Comparison of ENCODE assay signal across 10 mouse cellular contexts in genomic region chr17:56469275-56469674, GRCm38 (mm10). TPM values are rescaled to one million over a fixed set of nuclear protein-coding genes. Genes with fewer than 3 reads are reported as not detected.
DNase-seq lines count a peak whose midpoint lies in the region; ATAC-seq and TF ChIP-seq lines count a peak whose summit lies in the region.
"Had no signal": no experiment of that assay in that cellular context is flagged by ENCODE, and none has a peak within 500 bp of the region (broad histone marks: within the 10 kb centered on the region; RNA-seq: fewer than 3 reads in every experiment).

No protein-coding gene starts in this region.

- peak overlapping the region; percentile 46; the same call in 1 of the 2 replicates for H3K27ac ChIP-seq in lung, embryonic 14.5 days (ENCODE audit: low read depth)
- H3K27ac ChIP-seq in forebrain, embryonic 11.5 days (ENCODE audit: low read depth, low read length) = peak overlapping the region; percentile 50
- peak overlapping the region; percentile 61; the same call in 1 of the 2 replicates for H3K27ac ChIP-seq in intestine, embryonic 15.5 days
- no peak overlapping the region for H3K27ac ChIP-seq in small intestine, adult 2 months (ENCODE audit: insufficient read depth, low read depth, low read length)

- no peaks in the 10 kb centered on the region for H3K36me3 ChIP-seq in lung, embryonic 14.5 days (ENCODE audit: insufficient read depth)
- peaks cover 2% of the 10 kb centered on the region; the same call in 1 of the 2 replicates for H3K36me3 ChIP-seq in forebrain, embryonic 11.5 days (ENCODE audit: control insufficient read depth, insufficient read depth, low read length)
- no peaks in the 10 kb centered on the region; the same call in 1 of the 2 replicates for H3K36me3 ChIP-seq in intestine, embryonic 15.5 days
- H3K36me3 ChIP-seq in small intestine, adult 2 months (ENCODE audit: control insufficient read depth, insufficient read depth, low read length) = no peaks in the 10 kb centered on the region

- no peaks in the 10 kb centered on the region for H3K9me3 ChIP-seq in lung, embryonic 14.5 days (ENCODE audit: low read depth, low read length)
- H3K9me3 ChIP-seq in forebrain, embryonic 11.5 days (ENCODE audit: control insufficient read depth, low read length) = no peaks in the 10 kb centered on the region
- H3K9me3 ChIP-seq in intestine, embryonic 15.5 days = no peaks in the 10 kb centered on the region

- DNase-seq in lung, embryonic 14.5 days = peak; percentile 47
- no peak for DNase-seq in lung, postnatal 14 days
- no peak for DNase-seq in forebrain, embryonic 11.5 days (ENCODE audit: low spot score)
- DNase-seq in gastrocnemius, adult 18-20 months (ENCODE audit: low spot score) = no peak
- DNase-seq in testis, postnatal 10 days (ENCODE audit: low spot score) = no peak
- DNase-seq: cerebellum, adult 11 months had no signal

- TF ChIP-seq POLR2A in small intestine, adult 2 months (IDR thresholded peaks at IDR 0.05; ENCODE audit: low read depth, low read length) = no peak

- peak; percentile 24; the same call in 1 of the 2 replicates for ATAC-seq in lung, embryonic 14.5 days (ENCODE audit: insufficient read depth)
- no peak for ATAC-seq in forebrain, embryonic 11.5 days (replicated peaks; ENCODE audit: low FRiP score)
- no peak for ATAC-seq in intestine, embryonic 15.5 days
- ATAC-seq: Patski had no signal

- H3K4me2 ChIP-seq in lung, embryonic 14.5 days = peak overlapping the region; percentile 60
- H3K4me2 ChIP-seq in forebrain, embryonic 11.5 days (ENCODE audit: low read depth, low read length, severe bottlenecking) = 0 out of 2 replicates have a peak overlapping the region, but pooled peaks have one; percentile 34
- H3K4me2 ChIP-seq in intestine, embryonic 15.5 days (replicated peaks) = peak overlapping the region; percentile 58

- TF ChIP-seq CTCF in lung, embryonic 14.5 days (IDR thresholded peaks at IDR 0.05; ENCODE audit: low read depth) = no peak
- no peak for TF ChIP-seq CTCF in small intestine, adult 2 months (IDR thresholded peaks at IDR 0.05; ENCODE audit: extremely low read depth, insufficient read length, insufficient replicate concordance, low read depth, low read length)

- 21% methylated on average over 8 of the region's 8 CpGs for WGBS in lung, embryonic 14.5 days
- WGBS in forebrain, embryonic 11.5 days = 33% methylated on average over 8 of the region's 8 CpGs
- WGBS in intestine, embryonic 15.5 days = 48% methylated on average over 8 of the region's 8 CpGs
- WGBS in small intestine, adult 2 months = 58% methylated on average over 8 of the region's 8 CpGs

- no peak overlapping the region for H3K9ac ChIP-seq in lung, embryonic 14.5 days
- H3K9ac ChIP-seq in forebrain, embryonic 11.5 days (ENCODE audit: low read length) = peak overlapping the region; percentile 16; the same call in 1 of the 2 replicates
- H3K9ac ChIP-seq in intestine, embryonic 15.5 days = no peak overlapping the region

- peak overlapping the region; percentile 22 for H3K4me3 ChIP-seq in lung, embryonic 14.5 days (ENCODE audit: low read depth, low read length)
- no peak overlapping the region for H3K4me3 ChIP-seq in forebrain, embryonic 11.5 days (ENCODE audit: low read depth, low read length)
- H3K4me3 ChIP-seq in intestine, embryonic 15.5 days (replicated peaks) = 0 out of 2 replicates have a peak overlapping the region, but pooled peaks have one; percentile 25
- H3K4me3 ChIP-seq in small intestine, adult 2 months (ENCODE audit: low read depth, low read length) = 0 out of 2 replicates have a peak overlapping the region, but pooled peaks have one; percentile 2
- H3K4me3 ChIP-seq: myocyte had no signal

- peaks cover 20% of the 10 kb centered on the region for H3K27me3 ChIP-seq in lung, embryonic 14.5 days (ENCODE audit: insufficient read depth, low read length)
- H3K27me3 ChIP-seq in forebrain, embryonic 11.5 days (ENCODE audit: control insufficient read depth, insufficient read depth, low read length) = peaks cover 7% of the 10 kb centered on the region
- H3K27me3 ChIP-seq in intestine, embryonic 15.5 days (replicated peaks) = peaks cover 19% of the 10 kb centered on the region
- peaks cover 27% of the 10 kb centered on the region for H3K27me3 ChIP-seq in small intestine, adult 2 months (ENCODE audit: control insufficient read depth, insufficient read depth, low read length)
- H3K27me3 ChIP-seq: Patski had no signal

- H3K4me1 ChIP-seq in lung, embryonic 14.5 days (ENCODE audit: insufficient read depth) = peaks cover 30% of the 10 kb centered on the region
- peaks cover 58% of the 10 kb centered on the region for H3K4me1 ChIP-seq in forebrain, embryonic 11.5 days (replicated peaks; ENCODE audit: control insufficient read depth, insufficient read depth, low read length)
- peaks cover 62% of the 10 kb centered on the region for H3K4me1 ChIP-seq in intestine, embryonic 15.5 days (replicated peaks)
- H3K4me1 ChIP-seq in small intestine, adult 2 months (ENCODE audit: control insufficient read depth, insufficient read depth, insufficient read length, low read length) = peaks cover 21% of the 10 kb centered on the region

RNA-seq across cellular contexts. Expression of gene Ptprs, which starts 7.0 kb away (rescaled TPM):
- 96.8 and 112 TPM in 2 replicates for polyA plus RNA-seq in lung, embryonic 14.5 days (2014; fragmentation: Nextera tagmentation; extraction: Ambion mirVana)
- 210 and 218 TPM in 2 replicates for polyA plus RNA-seq in forebrain, embryonic 11.5 days (2014; fragmentation: Nextera tagmentation; extraction: Ambion mirVana)
- polyA plus RNA-seq in intestine, embryonic 15.5 days (2015; fragmentation: Nextera tagmentation; extraction: Ambion mirVana) = 56.3 and 56.8 TPM in 2 replicates
- 42.5 and 54.1 TPM in 2 replicates for polyA plus RNA-seq in small intestine, adult 2 months (2012; rRNA removed)
- 10 to 100 TPM; 30.8 to 38.3 TPM for total RNA-seq in gastrocnemius, adult 18-20 months (2021)

RNA-seq across cellular contexts. Expression of gene Znrf4, which starts 43.0 kb away (rescaled TPM):
- not detected in 2 replicates for polyA plus RNA-seq in lung, embryonic 14.5 days (2014; fragmentation: Nextera tagmentation; extraction: Ambion mirVana)
- not detected in 2 replicates for polyA plus RNA-seq in forebrain, embryonic 11.5 days (2014; fragmentation: Nextera tagmentation; extraction: Ambion mirVana)
- not detected in 2 replicates for polyA plus RNA-seq in intestine, embryonic 15.5 days (2015; fragmentation: Nextera tagmentation; extraction: Ambion mirVana)
- not detected in 2 replicates for polyA plus RNA-seq in small intestine, adult 2 months (2012; rRNA removed)
- not detected for total RNA-seq in gastrocnemius, adult 18-20 months (2021)
- polyA plus RNA-seq: myocyte, Patski had no signal
